Mouse (Mus musculus): ENCODE measurements around the gene Mrpl18.
"Not testable (repeated sequence)": the region's sequence is repeated elsewhere in the genome, so short reads cannot be mapped to it uniquely, and the experiment has no call there.

The Mrpl18 gene

DNA sequence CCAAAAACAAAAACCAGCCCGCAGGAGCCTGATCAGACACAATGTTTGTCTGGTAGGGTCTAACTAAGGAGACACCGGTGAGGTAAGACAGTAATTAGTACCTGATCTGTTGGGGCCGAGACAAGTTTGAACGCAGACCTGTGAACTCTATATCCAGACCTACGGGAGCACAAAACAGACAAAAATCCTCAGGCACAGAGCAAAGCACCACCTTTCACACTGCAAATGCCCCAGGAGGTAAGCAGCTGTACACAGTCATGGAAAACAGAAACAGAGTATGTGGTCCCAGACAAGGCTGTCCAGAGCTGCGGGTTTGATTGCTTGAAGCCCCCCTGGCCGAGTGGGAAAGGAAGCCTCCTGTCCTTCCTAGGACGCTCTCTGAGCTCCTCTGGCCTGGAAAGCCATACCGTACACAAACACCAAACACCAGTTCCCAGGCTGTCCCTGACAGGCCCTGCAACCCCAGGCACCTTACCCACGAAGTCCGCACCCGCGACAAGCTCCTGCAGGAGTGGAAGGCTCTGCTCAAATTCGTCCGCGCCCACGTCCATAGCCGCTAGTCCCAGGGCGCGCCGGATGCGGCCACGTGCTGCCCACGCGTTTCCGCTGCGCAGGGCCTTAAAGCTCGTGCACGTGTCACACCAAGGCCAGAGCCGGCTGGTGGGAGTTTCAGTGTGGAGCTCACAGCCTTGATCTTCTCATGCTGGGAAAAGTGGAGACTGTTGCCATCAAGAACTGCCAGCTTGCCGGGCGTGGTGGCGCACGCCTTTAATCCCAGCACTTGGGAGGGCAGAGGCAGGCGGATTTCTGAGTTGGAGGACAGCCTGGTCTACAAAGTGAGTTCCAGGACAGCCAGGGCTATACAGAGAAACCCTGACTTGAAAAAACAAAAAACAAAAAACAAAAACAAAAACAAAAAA lies 6.5 kb downstream of the Mrpl18 start, which contains the start of gene Pnldc1:
Pnldc1 (minus strand) TSS at position 870 of the 920 bp plus-strand sequence.
- DNase-seq: no peak

DNA sequence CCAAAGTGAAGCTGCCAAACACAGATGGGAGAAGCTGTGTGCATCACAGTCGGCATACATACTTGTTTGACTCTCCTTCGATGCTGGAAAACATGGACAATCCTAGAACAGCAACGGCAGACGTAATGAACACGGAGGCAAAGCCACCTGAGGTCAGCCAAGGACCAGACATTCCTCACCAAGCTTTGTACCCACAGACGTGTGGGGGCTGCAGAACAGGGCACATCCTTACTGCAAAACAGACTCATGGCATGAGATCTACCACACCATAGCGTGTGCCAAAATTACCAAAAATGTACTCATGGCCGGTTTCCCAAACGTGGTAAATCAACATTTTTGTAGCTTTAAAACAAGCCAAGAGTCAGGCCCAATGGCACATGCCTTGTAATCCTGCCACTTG lies 9.7 kb downstream of the Mrpl18 start:
- DNase-seq: no peak

DNA sequence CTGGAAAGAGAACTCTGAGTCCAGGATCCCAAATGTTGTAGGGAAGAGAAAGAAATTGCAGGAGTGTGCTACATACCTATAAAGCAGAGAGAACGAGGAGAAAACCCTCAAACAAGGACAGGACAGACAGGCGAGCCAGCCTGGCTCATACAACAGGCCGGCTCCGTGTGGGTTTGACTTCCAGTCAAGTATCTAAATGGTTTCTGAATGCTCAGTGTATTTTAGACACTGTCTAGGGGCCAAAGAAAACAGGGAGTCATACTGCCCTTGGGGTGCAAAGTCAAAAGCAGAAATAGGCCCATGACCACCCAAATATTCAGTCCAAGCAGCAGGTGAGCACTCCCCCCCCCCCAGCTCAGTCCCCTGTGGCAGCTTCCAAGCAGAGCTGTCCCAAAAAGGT lies 10.3 kb downstream of the Mrpl18 start:
- no peak for DNase-seq

DNA sequence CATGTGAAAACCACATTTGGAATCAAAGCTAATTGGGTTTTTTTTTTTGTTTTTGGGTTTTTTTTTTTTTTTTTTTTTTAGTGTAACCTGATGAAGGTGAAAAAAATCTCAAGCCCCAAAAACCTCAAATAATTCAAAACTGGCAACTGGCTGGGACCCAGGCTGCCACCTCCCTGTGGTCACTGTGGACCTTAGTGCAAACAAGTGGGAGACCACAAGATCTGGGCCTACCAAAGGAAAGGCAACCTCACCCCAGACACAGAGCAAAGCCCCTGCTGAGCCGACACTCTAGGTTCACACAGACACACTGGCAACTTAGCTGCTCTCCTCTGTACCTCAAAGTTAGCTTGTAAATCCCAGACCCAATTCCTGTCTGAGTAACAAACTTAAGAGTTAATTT lies 11.8 kb downstream of the Mrpl18 start:
- no peak for DNase-seq

DNA sequence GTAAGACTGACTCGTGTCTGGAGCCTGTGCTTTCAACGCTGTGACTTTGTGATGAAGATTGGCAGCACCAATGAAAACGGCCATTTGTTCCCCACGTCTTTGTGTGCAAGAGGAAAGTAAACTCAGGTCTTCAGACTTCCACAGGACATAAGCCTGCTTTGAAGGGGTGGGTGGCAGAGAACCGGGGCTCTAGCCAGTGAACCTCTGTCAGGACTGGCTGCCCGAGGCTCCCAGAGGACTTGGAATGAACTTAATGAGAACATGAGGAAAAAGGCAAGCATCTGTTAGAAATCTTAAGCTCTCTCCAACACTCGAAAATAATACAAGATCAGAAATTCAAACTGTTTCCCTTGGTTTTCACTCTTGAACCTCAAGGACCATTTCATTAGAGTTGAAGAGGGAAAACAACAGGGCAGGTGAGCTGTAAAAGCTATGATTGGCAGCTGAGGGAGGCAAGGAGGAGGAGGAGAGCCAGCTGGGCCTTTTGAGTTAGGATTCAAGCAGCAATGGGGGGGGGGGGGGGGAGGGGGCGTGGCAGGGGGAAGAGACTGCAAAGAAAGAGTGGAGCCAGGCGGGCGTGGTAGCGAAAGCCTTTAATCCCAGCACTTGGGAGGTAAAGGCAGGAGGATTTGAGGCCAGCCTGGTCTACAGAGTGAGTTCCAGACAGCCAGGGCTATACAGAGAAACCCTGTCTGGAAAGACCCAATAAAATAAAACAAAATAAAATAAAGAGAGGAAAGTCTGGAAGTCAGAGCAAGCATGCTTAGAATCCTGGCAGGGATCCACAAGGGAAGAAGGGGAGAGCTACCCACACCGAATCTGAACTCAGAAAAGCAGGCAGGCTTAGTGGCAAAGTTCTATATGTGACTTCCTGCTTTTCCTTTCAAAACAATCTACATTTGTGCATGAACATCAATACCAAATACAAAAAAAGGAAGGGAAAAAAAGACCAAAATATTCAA lies 12.5 kb downstream of the Mrpl18 start:
- DNase-seq: no peak

DNA sequence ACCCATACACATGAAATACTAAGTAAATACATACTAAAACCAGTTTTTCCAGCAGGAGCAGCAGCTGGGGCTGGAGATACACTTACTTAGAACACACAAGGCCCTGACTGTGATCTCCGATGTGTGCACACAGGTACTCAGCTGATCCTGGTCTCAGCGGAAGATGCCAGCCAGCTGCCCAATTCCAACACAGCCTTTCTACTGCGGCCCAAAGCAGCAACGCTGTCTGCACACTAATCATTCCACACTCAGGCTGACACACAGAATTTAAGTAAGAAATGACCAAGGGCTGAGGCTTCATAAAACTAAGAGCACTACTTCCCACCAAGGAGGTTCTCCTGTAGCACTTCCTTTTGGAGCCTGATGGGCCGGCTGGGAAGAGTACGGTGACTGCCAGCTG lies 13.9 kb downstream of the Mrpl18 start:
- DNase-seq: no peak

DNA sequence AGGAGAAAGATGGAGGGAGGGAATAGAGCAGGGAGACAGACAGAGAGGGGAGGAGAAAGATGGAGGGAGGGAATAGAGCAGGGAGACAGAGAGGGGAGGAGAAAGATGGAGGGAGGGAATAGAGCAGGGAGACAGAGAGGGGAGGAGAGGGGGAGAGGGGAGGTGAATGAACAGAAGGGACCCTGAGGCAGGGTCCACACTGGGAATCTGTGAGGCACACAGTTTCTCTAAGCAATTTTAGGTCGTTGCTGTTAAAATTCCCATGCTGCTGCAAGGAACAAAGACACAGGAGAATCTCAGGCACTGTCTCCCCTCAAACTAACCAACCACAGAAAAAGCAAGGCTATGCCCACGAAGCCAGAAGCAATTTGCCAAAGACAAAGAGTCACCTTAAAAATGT lies 17.5 kb downstream of the Mrpl18 start:
- DNase-seq: not testable (repeated sequence)

DNA sequence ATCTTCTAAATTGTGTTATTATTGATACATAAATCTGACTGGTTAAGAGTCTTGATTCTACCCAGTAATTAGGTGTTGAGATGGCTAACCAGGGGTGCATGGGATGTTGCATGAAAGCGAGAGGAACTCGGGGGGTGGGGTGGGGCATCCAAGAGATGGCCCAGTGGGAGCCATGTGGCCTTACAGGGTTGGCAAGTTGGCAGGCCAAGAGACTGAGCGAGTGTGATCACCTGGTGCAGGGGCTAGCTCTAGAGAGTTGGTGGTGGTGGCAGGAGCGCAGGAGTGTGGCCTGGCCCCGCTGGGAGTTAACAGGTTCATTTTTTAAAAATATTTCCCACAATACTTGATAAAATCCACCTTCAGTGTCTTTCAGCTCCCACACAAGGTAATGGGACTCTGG lies 18.5 kb downstream of the Mrpl18 start:
- no peak for DNase-seq

DNA sequence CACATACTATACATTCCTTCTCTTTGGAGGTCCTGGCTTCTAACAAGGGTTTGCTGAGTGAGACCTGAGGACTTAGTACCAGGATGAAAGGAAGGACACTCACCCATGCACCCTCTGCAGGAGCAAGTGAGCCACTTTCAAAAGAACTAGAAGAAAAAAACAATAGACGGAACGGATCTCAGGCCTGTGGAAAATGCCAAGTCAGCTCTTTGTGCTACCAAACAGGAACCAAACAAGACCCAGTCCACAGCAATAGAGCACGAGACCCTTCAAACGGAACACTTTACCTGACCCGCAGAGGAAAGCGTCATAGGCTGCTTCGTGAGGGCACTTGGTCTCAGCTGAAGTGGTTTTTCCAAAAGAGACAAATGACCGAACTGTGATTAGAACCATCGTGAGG lies 24.1 kb downstream of the Mrpl18 start:
- no peak for DNase-seq

DNA sequence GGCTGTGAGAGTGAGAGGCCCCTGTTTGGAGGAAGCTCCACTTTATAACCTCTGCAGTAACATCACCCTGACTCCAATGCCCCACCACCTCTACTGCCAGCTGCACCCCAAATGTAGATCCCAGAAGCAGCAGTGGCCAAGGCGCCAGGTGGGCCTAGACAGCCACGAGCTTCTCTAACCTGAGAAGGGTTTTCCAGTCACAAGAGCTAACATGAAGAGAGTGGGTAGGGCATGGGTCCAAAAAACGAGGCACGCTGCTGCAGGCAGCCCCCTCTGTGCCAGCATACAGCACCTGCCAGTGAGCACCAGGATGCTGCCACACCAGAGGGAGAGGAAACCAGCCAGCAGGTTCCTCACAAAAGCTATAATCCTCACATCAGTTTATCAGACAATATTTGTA lies 25.1 kb downstream of the Mrpl18 start:
- no peak for DNase-seq

DNA sequence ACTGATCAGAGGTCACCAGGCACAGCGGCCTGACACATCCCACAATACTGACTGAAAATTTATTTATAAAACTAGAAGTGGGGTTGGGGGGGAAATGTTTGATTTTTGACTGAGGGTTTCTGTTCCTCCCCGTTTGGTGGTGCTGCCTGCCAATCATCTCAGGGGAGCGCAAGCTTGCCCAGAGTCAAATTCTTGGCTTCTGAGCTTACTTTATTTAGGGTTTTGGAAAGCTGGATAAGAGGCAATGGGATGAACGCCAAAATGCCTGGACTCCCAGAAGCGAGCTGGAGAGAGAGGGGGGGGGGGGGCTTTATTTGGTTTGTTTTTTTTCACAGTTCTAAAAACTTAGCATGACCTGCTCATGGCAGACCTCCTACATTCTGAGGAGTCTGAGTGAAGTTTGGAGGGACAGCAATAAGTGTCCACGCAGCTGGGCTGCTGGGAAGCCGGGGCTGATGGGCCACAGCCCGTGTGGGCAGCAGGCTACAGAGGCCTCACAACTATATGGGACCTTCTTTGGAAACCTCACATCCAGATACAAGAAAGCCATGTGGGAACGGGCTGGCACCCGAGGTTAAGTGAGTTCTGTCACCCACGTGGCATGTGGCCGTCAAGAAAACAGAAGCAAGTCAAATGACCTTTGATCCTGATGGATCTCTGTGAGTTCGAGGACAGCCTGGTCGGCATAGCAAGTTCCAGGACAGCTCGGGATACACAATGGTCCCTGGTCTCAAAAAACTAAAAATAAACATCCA lies 28.9 kb downstream of the Mrpl18 start:
- no peak for DNase-seq

DNA sequence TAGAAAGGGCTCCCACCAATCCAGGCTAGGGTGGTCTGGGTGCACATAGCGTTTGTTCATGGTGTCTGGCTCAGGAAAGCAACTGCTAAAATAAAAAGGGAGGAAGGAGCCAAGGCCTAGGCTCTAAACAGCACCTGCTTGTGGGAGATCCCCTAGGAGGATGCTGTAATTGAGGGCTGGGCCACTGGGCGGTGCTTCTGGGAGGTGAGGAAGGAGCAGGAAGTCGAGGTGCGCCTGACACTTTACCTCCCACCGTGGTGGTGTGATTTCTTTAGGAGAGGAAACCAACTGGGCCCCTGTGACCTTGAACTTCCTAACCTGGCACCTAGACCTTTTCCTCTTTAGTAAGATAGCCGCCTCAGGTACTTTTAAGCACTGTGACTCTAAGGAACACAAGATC lies 29.5 kb downstream of the Mrpl18 start:
- no peak for DNase-seq

DNA sequence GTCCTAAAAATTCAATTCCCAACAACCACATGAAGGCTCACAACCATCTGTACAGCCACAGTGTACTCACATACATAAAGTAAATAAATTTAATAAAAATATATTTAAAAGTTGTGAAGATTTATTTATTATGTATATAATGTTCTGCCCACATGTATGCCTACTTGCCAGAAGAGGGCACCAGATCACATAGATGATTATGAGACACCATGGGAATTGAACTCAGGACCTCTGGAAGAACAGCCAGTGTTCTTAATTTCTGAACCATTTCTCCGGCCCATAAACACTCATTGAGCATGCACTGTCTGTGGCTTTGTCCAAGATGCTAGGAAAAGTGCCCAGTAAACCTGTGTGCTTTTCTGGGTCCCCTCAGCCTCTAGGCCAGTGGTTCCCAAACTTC lies 34.9 kb downstream of the Mrpl18 start:
- DNase-seq: no peak

DNA sequence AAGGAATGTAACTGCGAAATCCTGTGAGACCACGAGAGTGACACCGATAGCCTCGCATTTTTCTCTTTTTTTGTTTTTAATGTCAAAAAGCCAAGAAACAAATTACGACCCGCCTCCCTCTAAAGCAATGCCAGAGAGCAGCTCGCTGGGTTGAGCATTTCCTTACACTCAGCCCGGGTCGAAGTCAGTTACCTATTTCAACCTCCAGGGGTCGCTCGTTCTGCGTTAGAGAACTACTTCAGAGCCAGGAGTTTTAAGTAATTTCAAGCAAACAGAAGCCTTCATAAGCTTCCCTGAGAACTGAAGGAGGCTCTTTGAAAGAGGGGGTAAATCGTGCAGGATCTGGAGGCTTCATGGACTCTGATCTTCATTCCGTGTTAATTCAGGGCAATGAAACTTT lies 36.0 kb downstream of the Mrpl18 start:
- peak; percentile 93 for DNase-seq

DNA sequence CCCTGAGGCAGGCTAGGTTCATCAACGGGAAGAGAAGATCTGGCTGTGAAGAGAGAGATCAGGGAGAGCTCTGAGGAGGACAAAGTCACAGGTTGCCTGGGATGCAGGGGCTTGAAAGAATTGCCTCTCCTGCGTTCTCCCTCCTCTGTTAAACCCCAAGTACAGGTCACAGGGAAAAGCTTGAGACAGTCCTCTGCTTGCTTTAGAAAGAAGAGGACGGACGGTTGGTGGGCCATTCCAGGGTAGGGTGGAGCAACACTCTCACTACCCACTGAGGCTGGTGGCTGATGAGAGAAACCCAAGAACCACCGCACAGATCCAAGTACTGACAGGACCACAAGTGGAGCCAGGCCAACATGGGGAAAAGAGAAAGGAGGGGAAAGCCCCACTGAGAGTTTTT lies 40.4 kb downstream of the Mrpl18 start, which contains the start of gene Mrgprh:
Mrgprh (plus strand) TSS at position 301 of the 400 bp plus-strand sequence.
- no peak for DNase-seq

DNA sequence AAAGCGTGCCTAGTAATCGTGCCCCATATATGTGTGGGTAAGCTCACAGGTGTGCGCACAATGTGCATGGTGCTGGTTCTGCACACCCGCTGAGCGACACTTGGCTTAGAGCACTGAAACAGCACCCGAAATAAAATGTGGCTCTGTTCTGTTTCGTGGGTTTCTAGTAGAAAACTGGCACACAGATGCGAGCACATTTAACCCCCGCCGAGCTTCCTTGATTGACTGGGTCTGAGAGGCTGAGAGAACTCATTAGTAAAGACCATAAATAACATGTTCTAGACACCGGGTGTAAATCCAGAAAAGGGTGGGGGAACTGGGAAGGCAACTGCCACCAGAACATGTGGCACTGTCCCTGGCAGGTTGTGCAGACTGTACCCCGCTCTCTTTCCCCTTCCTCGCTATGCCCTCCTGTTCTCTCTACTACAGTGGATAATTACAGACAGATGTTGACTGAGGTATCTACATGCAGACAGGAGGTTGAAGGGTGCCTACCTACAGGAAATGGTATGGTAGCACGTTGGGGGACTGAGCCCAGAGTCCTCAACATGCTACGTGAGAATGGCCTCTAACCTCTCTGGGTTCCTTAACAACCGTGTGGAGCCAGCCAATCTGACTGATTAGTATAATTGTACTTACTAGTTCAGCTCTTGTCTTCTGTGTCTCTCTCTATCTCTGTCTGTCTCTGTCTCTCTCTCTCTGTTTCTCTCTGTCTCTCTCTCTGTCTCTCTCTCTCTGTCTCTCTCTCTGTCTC lies 43.7 kb downstream of the Mrpl18 start:
- DNase-seq: no peak

DNA sequence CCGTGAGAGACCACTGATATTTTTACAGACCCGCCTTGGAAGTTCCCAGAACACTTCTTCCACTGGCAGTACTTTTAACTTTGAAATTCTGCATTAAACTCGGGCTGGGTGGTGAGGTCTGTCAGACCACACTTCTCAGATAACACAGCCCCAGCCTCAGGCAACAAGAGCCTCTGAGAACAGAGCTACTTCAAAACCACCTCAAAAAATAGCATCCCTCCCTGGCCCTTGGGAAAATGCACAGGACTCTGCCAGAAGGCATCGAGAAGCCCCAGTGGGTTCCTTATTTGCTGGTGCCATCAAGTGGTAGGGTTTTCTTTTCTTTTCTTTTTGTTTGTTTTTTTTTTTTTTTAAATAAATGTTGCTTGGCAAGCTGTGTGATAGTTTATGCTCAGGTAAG lies 47.5 kb downstream of the Mrpl18 start:
- no peak for DNase-seq

DNA sequence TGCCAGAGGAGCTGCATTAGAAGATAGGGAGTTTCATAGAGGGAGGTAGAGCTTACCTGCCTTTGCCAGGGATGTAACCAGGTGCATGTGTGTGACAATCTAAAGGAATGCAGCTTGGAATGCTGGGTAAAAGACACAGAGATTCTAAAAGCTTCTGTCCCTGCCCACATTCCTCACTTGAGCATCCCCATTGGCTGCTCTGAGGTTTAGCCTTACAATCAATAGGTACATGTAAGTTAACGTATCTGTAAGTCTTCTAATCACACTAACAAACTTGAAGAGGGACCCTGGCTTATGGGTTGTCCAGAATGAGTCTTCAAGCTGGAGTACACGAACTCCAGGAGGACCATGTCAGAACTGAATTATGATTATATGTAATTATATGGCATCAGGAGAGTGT lies 48.1 kb downstream of the Mrpl18 start, which contains the start of gene Mas1:
Mas1 (minus strand) TSS at position 101 of the 400 bp plus-strand sequence.
- DNase-seq: no peak

DNA sequence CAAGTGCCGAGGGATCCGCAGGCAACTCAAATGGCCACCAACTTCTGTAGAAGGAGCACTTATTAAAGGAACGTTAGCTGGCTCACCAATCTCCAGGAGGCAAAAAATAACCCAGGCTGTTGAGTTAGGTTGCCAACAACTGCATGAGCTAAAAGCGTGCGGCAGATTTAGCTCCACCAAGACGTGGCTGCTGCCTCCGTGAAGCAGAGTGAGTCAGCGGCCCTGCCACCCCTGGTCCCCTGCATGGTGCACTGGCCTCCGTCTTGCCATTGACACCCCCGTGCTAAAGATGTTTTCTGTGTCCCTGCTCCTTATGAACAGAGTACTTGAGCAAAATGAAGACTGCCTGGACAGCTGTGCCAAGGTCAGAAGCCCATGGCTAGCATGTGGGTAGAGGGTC lies 49.3 kb downstream of the Mrpl18 start:
- DNase-seq: no peak

DNA sequence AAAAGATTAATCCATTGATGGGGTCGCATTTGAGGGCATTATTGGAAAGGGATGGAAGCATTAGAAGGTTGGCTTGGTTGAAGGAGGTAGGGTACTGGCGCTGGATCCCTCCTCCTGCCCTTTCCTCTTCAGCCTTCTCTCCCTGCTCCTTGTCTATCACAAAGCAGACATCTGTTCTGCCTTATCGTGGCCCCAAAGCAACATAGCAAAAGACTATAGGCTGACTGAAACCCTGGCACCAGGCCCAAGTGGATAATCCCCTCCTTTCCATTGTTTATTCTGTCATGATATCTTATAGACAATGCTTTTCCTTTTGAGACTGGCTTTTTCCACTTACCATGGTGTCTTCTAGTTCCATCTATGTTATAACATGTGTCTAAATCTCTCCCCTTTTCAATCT lies 50.7 kb downstream of the Mrpl18 start:
- no peak for DNase-seq

DNA sequence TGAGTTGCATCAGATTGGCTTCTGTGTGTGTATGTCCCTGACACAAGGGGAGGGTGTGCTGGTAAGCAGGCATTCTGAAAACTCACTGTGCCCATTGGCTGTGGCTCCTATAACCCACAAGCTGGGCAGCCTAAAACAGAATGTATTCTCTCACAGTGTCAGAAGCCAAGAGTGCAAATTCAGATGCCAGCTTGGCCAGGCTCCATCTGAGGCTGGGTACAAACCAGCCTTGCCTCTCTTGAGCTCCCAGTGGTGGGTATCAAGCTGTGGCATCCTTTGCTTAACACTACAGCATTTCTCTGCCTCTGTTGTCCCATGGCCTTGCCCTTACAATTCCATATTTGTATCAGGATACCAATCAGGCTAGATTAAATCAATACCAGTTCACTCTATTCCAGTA lies 52.0 kb downstream of the Mrpl18 start:
- no peak for DNase-seq
